Mouse (Mus musculus) olfactory bulb, adult 2 months (tissue): ENCODE data around the gene Cmtm8.

ENCODE experiments used
- CTCF ChIP-seq: fragments of 200-500 bp; IDR thresholded peaks from 2 replicates; pipeline ENCODE4 v1.5.1; 2012; ENCODE audit warnings: low read depth, mild to moderate bottlenecking, low read length, moderate library complexity; ENCODE audit not compliant: insufficient read depth
- POLR2A ChIP-seq: fragments of 200-500 bp; IDR thresholded peaks from 2 replicates; pipeline ENCODE4 v1.6.1; 2012; ENCODE audit warnings: mild to moderate bottlenecking, low read depth, low read length, moderate library complexity; ENCODE audit not compliant: insufficient read depth

- TF ChIP-seq POLR2A: no peak
- TF ChIP-seq CTCF: no peak
Measured at GRCm38 (mm10) chr9:114854686-114855085, 10.7 kb upstream of the Cmtm8 start.
